Mouse (Mus musculus) hindbrain, embryonic 16.5 days (tissue): ENCODE results near the gene Piwil1. TPM values are rescaled to one million over a fixed set of nuclear protein-coding genes. Genes with fewer than 3 reads are reported as not detected.

Experiments
- ATAC-seq: fragments of 200-750 bp; cut with Nextera tagmentation; 2 replicates; pipeline ENCODE4 v1.8.0; 2017; ENCODE audit warnings: moderate TSS enrichment, moderate library complexity
- H3K27ac ChIP-seq: fragments of 300-500 bp; sonication (generic); 2 replicates; pipeline ENCODE4 v1.5.1; 2014; ENCODE audit warnings: low read depth, mild to moderate bottlenecking, control low read depth, low read length, moderate library complexity
- H3K27me3 ChIP-seq: fragments of 300-500 bp; sonication (generic); replicated peaks from 2 replicates; pipeline ENCODE4 v1.6.1; 2014; ENCODE audit warnings: low read length; ENCODE audit not compliant: control insufficient read depth, insufficient read depth
- H3K36me3 ChIP-seq: fragments of 300-500 bp; sonication (generic); 2 replicates; pipeline ENCODE4 v1.6.1; 2014; ENCODE audit warnings: mild to moderate bottlenecking, low read length, moderate library complexity, mixed read lengths; ENCODE audit not compliant: control insufficient read depth, insufficient read depth
- H3K4me1 ChIP-seq: fragments of 300-500 bp; sonication (generic); 2 replicates; pipeline ENCODE4 v1.6.1; 2014; ENCODE audit warnings: low read depth, low read length; ENCODE audit not compliant: control insufficient read depth, insufficient read depth
- H3K4me2 ChIP-seq: fragments of 300-500 bp; sonication (generic); 2 replicates; pipeline ENCODE4 v1.6.1; 2014; ENCODE audit warnings: mild to moderate bottlenecking, low read length, control low read depth, moderate library complexity
- H3K4me3 ChIP-seq: fragments of 300-500 bp; sonication (generic); 2 replicates; pipeline ENCODE4 v1.5.1; 2014; ENCODE audit warnings: mild to moderate bottlenecking, low read length, control low read depth, moderate library complexity
- H3K9ac ChIP-seq: fragments of 300-500 bp; sonication (generic); 2 replicates; pipeline ENCODE4 v1.6.1; 2014; ENCODE audit warnings: low read depth, mild to moderate bottlenecking, control low read depth, low read length, moderate library complexity
- H3K9me3 ChIP-seq: fragments of 300-500 bp; sonication (generic); 2 replicates; pipeline ENCODE4 v1.6.1; 2014; ENCODE audit warnings: mild to moderate bottlenecking, low read length, moderate library complexity; ENCODE audit not compliant: control insufficient read depth
- WGBS: fragments of 180-500 bp; shearing (Covaris S2); extraction: QIAGEN DNeasy Blood & Tissue Kit; methylation state at CpG from one replicate; pipeline ENCODE4 v1.1.7; 2014; 5-methylcytosine and 5-hydroxymethylcytosine counted together
- polyA plus RNA-seq: library from polyadenylated mRNA; unstranded; fragments of >200 nt; fragmentation: Nextera tagmentation; extraction: Ambion mirVana; gene quantifications from 2 replicates; pipeline ENCODE4 v1.2.1, GENCODE M21; 2015

Piwil1 gene
- polyA plus RNA-seq, 1 experiment from 2014 or later: 0.53 TPM

DNA sequence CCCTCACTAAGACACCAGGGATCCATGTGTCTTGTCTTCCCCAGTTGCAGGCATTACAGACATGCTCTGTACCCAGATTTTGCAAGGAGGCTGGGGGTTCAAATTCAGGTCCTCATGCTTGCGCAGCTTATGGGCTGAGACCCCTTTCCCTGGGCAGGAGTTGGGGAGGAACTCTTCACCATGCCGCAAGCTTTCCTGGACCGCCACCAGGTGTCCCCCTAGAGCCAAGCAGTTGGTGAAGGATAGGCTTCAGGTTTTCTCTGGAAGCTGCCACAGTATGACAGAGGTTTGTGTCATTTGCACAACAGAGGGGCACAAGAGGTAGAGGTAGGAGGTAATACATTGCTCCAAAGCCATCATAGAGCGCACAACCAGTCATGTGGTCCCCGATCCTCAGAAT is 28.3 kb downstream of the Piwil1 start:
- Histone ChIP-seq H3K9me3 (no peaks in the 10 kb centered on the region), H3K4me3 (no peak overlapping the region), H3K27me3 (no peaks in the 10 kb centered on the region), H3K9ac (no peak overlapping the region), H3K27ac (no peak overlapping the region), H3K4me1 (no peaks in the 10 kb centered on the region), H3K4me2 (no peak overlapping the region), H3K36me3 (no peaks in the 10 kb centered on the region)
- 38% methylated on average over 5 of the region's 5 CpGs for WGBS
- no peak for ATAC-seq

DNA sequence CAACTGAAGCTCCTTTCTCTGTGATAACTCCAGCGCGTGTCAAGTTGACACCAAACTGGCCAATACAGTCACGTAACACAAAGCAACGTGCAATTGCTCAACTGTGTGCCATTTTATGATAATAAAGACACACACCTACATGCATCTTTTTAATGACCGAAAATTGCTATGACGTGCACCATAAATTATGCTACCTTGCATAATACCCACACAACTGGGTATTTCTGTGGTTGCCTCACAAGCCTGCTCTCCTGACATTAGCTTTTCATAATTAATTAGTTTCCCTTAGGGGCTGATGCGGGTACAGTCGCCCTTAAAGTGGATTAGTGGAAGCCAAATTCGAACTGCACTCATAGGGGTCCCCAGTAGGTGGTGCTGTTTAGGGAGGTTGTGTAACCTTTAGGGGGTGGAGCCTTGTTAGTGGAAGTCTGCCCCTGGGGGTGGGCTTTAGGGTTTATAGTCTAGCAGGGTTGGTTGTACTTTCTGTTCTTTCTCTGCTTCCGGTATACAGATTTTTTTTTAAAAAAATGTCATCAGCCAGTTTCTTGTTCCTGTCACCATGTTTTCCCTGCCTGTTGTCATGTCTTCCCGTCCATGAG is 30.2 kb downstream of the Piwil1 start:
- 68% methylated on average over 11 of the region's 11 CpGs for WGBS
- H3K4me3 ChIP-seq: no peak overlapping the region
- no peaks in the 10 kb centered on the region for H3K9me3 ChIP-seq
- H3K36me3 ChIP-seq: no peaks in the 10 kb centered on the region
- no peak overlapping the region for H3K27ac ChIP-seq
- no peaks in the 10 kb centered on the region for H3K27me3 ChIP-seq
- H3K9ac ChIP-seq: no peak overlapping the region
- H3K4me2 ChIP-seq: no peak overlapping the region
- H3K4me1 ChIP-seq: no peaks in the 10 kb centered on the region
- ATAC-seq: no peak

DNA sequence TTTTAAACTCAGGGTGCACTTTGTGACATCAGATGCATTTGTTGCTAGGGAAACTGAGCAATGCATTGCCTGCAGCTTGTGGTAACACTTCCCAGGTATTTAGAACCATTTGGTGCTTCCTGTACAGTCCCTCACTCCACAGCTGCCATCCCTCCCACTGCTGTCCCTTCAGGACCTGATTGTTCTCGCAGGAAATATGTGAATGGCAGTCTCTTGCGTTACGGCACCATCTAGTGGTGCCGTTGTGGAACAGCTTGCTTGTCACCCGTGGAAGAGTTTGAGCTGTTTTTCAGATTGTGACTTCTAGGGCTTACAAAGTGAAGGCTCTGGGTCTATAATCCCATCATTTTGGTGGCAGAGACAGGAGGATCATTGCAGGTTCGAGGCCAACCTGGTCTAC is 31.6 kb downstream of the Piwil1 start:
- WGBS: 2% methylated on average over 6 of the region's 6 CpGs
- no peak overlapping the region for H3K27ac ChIP-seq
- no peaks in the 10 kb centered on the region for H3K9me3 ChIP-seq
- no peaks in the 10 kb centered on the region for H3K27me3 ChIP-seq
- H3K4me2 ChIP-seq: no peak overlapping the region
- no peaks in the 10 kb centered on the region for H3K36me3 ChIP-seq
- H3K4me3 ChIP-seq: no peak overlapping the region
- ATAC-seq: 0 out of 2 replicates have a peak, but pooled peaks have one; percentile 27
- H3K9ac ChIP-seq: no peak overlapping the region
- no peaks in the 10 kb centered on the region for H3K4me1 ChIP-seq

DNA sequence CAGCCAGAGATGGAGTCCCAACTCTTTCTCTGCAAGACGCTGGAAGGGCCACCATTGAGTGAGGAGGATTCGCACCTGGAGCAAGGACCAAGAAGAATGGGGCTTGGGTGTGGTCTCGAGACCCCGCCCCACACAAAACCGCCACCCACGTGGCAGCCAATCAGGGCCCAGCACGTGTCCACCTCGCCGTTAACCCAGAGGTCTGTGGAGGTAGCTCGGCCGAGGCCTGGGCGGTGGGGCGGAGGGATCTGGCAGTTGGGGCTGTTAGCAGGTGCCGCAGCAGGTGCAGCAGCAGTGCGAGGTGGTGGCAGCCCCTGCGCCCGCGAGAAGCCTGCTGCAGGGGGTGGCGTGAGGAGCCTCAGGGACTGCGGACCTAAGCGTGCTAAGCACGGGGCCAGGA is 33.6 kb downstream of the Piwil1 start:
- Histone ChIP-seq H3K36me3 (no peaks in the 10 kb centered on the region), H3K4me1 (peaks cover 3% of the 10 kb centered on the region; the same call in 1 of the 2 replicates), H3K27me3 (no peaks in the 10 kb centered on the region), H3K9ac (no peak overlapping the region), H3K4me2 (no peak overlapping the region), H3K9me3 (no peaks in the 10 kb centered on the region), H3K4me3 (no peak overlapping the region), H3K27ac (no peak overlapping the region)
- ATAC-seq: no peak
- WGBS: 77% methylated on average over 21 of the region's 22 CpGs

DNA sequence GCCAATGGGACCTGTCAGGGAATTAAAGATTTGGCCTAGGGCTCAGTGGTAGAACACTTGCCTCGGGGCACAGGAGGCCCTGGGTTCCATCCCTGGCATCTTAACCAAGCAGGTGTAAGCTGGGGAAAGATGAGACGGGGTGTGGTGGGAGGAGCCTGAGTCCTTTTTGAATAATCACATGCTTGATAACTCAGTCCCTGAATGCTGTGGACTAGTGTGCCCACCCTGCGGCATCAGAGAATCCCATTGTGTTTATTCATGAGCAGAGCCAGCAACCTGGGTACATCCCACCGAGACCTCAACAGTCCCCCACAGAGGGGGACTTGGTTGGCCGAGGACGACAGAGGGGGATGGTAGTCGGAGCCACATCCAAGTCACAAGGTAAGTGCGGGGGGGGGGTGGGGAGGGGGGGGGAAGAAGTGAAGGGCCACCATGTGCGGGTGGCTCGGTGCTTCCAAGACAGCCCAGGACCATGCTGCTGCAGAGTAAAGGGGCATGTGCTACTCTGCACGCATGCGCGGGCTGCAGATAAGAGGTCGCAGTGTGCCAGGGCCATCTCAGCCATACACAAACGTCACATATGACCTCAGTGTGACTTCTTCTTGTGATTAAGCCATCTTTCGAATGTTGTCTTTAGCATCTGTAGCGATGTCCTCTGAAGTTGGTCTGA is 37.0 kb downstream of the Piwil1 start:
- 27% methylated on average over 13 of the region's 17 CpGs for WGBS
- Histone ChIP-seq H3K4me3 (no peak overlapping the region), H3K36me3 (no peaks in the 10 kb centered on the region), H3K27ac (no peak overlapping the region), H3K9ac (no peak overlapping the region), H3K27me3 (no peaks in the 10 kb centered on the region), H3K4me1 (peaks cover 3% of the 10 kb centered on the region; the same call in 1 of the 2 replicates), H3K4me2 (peak overlapping the region; percentile 39), H3K9me3 (no peaks in the 10 kb centered on the region)
- peak; percentile 80 for ATAC-seq

DNA sequence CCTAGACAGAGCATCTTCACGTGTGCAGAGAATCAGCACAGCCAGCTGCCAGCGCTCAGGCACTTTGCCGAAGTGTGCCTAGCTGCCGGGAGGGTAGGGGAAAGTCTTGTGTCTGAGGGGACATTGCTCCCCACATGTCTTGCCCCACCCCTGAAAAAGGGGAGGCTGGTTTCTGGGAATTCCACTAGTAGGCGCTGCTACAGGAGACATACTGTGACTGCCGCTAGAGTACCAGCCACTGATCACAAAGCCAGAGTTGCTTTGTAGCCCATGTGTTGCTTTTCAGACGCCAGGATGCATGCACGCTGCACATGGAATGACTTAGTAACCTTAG is 37.5 kb downstream of the Piwil1 start:
- 18% methylated on average over 8 of the region's 8 CpGs for WGBS
- H3K4me3 ChIP-seq: 0 out of 2 replicates have a peak overlapping the region, but pooled peaks have one; percentile 1
- no peak; the same call in 1 of the 2 replicates for ATAC-seq

DNA sequence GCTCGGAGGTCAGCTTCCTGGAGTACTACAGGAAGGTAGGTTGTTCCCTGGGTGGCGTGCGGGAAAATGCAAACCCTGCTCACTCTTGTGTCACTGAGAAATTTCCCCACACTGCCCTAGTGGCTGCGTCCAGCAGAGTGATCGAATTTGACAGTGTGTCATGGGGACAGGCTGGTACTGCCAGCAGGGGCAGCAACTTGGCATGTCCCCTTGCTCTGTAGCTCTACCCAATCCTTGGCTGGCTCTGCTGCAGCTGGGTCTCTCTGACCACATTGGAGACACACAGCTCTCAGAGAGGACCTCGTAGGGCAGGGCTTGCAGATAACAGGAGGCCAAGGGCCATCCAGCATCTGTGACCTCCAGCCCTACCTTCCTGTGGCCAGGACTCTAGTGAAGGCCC is 42.0 kb downstream of the Piwil1 start:
- Histone ChIP-seq H3K9ac (no peak overlapping the region), H3K36me3 (no peaks in the 10 kb centered on the region), H3K9me3 (no peaks in the 10 kb centered on the region), H3K4me1 (peaks cover 3% of the 10 kb centered on the region; the same call in 1 of the 2 replicates), H3K27ac (no peak overlapping the region), H3K27me3 (0 out of 2 replicates have a peak, but pooled peaks cover 2% of the 10 kb centered on the region), H3K4me2 (no peak overlapping the region), H3K4me3 (no peak overlapping the region)
- whole genome bisulfite sequencing: 92% methylated on average over 6 of the region's 6 CpGs
- ATAC-seq: no peak

More for the DNA sequence above, 37.5 kb downstream of the Piwil1 start:
- no peaks in the 10 kb centered on the region for H3K27me3 ChIP-seq
- H3K9me3 ChIP-seq: no peaks in the 10 kb centered on the region
- peak overlapping the region; percentile 39 for H3K4me2 ChIP-seq
- no peak overlapping the region for H3K9ac ChIP-seq
- no peak overlapping the region for H3K27ac ChIP-seq
- peaks cover 3% of the 10 kb centered on the region; the same call in 1 of the 2 replicates for H3K4me1 ChIP-seq
- no peaks in the 10 kb centered on the region for H3K36me3 ChIP-seq

DNA sequence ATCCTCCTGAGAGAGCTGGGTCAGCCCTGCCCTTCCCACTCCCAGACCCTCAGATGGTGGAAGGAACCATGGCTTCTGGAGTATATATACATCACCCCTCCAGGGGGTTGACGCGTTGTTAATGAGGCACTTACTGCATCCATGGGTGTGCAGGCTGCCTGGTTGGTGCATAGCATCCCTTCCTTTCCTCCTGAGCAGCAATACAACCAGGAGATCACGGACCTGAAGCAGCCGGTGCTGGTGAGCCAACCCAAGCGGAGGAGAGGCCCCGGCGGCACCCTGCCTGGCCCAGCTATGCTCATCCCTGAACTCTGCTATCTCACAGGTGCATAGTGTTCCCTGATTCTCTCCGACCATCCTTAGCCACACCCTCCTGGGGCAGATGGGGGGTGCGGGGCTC is 42.9 kb downstream of the Piwil1 start:
- Histone ChIP-seq H3K4me2 (no peak overlapping the region), H3K9ac (no peak overlapping the region), H3K9me3 (no peaks in the 10 kb centered on the region), H3K4me3 (no peak overlapping the region), H3K27me3 (0 out of 2 replicates have a peak, but pooled peaks cover 2% of the 10 kb centered on the region), H3K4me1 (no peaks in the 10 kb centered on the region), H3K36me3 (no peaks in the 10 kb centered on the region), H3K27ac (no peak overlapping the region)
- 83% methylated on average over 9 of the region's 9 CpGs for WGBS
- no peak for ATAC-seq

DNA sequence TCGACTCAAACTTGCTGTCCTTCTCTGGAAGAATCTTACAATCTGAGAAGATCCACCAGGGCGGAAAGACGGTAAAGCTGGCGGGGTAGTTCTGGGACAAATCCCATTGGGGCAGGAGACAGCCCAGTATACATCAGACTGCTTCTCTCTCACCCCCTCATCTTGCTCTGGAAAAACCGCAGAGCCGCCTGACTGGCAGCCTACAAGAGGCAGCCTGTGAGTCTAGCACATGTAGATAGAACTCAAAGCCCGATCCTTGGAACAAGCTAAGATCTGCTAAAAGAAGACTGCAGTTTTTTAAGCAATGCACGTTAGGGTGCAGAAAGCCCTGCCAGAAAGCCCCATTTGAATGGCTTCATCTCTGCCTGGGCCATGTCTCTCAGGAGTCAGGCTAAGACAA is 43.9 kb downstream of the Piwil1 start:
- H3K4me3 ChIP-seq: no peak overlapping the region
- 0 out of 2 replicates have a peak, but pooled peaks cover 2% of the 10 kb centered on the region for H3K27me3 ChIP-seq
- WGBS: 83% methylated on average over 8 of the region's 8 CpGs
- no peak overlapping the region for H3K27ac ChIP-seq
- no peaks in the 10 kb centered on the region for H3K36me3 ChIP-seq
- no peaks in the 10 kb centered on the region for H3K9me3 ChIP-seq
- H3K4me2 ChIP-seq: no peak overlapping the region
- no peak overlapping the region for H3K9ac ChIP-seq
- no peaks in the 10 kb centered on the region for H3K4me1 ChIP-seq
- ATAC-seq: no peak
